Mouse (Mus musculus) activated CD4-positive, CD25-positive, alpha-beta regulatory T cell, adult 4 months (primary cell): ENCODE data around the gene Iqsec3. TPM values are rescaled to one million over a fixed set of nuclear protein-coding genes. Genes with fewer than 3 reads are reported as not detected.

ENCODE experiments used
- ATAC-seq: one replicate; pipeline ENCODE4 v1.8.0; 2017
- polyA plus RNA-seq, 2 experiments: library from polyadenylated mRNA; unstranded; fragments of 100-300 nt; shearing (Covaris generic); gene quantifications; one replicate each; pipeline ENCODE4 v1.2.1; 2017

The Iqsec3 gene
- not detected for polyA plus RNA-seq

DNA sequence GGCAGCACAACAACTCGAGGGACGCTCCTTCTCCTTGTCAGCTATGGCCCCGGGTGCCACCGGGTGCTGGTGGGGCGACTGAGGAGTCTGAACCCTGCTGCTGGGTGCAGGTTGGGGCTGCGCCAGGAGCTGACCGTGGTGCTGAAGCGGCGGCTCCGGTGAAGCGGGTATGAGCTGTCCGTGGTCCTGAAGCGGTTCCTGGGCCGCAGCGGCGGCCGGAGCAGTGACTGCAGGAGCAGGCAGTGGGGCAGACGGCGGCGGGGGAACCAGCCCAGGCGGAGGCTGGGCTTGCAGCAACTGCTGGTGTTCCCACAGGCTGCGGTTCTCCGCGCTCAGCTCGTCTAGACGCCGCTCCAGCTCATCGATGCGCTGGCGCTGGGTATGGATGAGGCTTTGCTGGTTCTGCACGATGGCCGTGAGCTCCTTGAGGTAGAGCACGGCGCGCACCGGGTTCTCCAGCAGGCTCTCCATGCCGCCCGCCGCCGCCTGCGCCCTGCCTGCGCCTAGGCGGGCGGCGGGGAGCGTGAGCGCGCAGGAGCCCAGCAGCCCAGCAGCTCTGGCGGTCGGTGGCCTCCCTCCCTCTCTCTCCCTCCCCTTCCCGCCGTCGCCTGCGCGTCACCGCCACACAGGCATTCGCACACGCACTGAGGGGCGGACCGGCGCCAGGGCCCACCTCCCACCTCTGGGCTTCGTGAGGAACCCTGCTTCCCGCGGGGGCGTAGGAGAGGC lies at the start of gene Iqsec3:
Iqsec3 (minus strand) TSS at position 586 of the 729 bp plus-strand sequence.
- ATAC-seq: no peak

DNA sequence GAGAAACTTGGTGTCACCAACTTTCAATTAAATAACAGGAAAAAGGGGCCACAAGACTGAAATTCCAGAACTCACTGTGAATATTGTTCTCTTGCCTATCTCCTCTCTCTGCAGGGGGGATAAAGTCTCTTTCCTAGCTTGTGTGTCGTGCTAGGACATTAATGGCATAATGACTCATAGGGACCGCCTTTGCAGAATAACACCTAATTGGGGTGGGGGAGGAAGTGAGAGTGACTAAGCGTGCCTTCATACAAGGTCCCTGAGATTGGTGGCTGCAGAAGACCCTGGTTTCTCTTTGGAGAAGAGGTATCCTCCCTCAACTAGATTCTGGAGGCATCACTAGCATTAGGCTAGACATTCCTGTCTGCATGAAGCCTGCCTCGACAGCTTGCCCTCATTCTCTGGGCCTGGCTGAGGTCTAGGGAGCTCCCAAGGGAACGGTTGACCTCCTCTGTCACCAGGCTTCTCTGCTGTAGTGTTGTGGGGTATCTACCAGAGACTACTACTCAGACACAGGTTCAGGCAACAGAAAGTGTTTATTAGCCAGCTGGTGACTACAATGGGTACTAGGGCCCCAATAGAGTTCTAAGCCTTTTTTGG lies 48.7 kb upstream of the Iqsec3 start:
- no peak for ATAC-seq

DNA sequence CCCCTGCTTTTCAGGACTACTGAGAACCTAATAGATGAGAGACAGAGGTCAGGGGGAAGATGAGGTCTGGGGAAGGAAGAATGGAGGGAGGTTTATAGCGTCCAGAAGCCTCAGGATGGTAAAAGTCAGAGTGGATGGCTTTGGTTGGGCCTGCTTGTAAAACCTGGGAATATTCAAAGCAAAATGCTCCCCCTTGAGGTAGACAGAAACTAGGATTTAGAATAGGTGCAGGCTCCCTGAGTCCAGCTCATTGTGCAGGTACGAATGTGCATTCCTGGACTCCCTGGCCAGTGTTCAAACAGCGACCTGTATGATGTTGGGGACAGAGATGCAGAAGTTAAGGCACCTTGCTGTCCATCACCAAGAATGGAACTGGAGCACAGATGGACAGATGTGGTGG lies 47.6 kb upstream of the Iqsec3 start:
- no peak for ATAC-seq

DNA sequence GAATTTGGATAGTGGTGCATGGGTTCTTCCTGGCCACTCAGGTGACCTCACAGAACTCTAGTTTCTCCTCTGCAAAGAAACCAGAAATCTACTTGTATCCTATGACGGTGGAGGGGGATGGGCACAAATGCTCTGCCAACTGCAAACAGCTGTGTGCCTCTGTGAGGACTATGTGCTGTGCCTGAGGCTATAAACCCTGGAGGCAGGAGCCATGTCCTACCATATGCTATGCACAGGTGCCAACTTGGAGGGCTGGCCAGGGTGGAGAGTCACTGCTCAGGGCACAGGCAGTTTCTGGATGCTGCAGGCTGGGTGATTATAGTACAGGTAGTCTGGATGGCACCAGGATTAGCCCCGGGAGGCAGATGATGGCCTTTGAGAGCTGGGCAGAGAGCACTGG lies 46.4 kb upstream of the Iqsec3 start:
- ATAC-seq: no peak

DNA sequence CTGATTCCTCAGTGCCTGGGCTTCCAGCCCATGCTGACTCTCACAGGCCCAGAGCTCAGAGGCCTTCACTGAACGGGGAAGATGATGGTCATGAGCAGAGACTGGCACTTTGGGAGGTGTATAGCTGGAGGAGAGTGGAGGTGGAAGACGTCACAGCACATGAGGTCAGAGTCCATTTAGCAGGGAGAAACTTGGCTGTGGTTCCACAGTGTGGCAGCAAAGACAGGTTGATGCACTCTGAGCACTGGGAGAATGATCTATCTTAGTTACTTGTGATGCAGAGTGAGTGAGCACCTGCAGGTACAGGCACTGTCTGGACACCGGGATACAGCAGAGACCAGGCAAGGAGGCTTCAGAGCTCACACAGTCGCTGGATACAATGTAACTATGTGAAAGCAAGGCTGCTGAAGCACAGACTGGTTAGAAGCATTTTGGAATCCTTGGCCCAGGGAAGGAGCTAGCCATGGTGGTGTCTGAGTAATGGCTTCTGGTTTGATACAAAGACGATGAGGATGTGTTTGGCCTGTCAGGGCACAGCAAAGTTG lies 45.9 kb upstream of the Iqsec3 start:
- no peak for ATAC-seq

DNA sequence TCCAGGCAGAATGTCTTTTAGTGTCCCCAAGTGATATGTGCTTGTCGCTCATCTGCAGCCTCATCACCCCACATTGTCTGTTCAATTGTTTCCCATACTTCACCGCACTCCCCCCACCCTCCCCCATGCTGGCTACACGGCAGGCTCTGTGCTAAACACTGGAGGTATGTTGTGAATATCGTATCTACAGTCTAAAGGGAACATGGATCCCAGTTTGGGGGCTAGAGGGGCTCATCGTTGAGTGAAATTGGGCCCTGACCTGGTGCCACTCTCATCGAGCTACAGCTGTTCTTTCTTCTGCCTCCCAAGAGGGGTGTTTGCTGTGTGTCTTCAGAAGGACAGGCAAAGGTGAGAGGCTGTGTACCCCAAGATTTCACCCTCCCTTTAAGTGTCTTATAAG lies 44.2 kb upstream of the Iqsec3 start:
- ATAC-seq: no peak

DNA sequence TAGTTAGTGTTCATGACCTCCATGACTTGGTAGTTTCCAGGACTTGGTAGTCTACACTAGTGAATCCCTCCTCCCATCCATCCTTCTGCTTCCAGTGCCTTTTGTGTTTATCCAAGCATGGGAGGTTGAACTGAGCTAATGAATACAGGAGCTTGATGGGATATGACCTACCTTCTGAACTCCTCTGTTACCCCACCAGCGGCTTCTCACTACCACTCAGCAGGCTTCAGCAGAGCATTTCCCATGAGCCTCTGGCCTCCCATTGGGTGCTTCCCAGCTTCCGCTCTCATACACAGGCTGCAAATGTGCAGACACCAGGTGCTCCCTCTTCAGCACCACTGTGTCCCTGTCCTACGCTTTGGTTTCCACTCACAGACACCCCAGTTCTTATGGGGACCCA lies 36.9 kb upstream of the Iqsec3 start:
- ATAC-seq: no peak

DNA sequence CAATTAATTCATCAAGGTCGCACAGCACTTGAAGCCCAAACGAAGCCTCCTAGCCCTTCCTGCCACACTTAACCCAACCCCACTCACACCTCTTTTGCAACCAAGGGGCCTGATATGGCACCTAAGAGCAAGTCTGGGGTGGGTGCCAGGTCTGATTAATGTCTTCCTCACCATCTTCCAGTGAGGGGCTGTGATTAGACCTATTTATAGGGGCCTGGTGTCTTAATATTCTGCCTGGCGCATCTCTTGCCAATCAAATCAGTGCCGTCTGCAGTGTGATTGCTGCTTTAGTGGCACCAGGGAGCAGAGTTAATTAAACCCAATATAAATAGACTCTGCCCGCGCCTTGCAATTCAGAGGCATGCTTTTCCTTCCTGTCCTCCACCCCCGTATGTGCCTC lies 36.4 kb upstream of the Iqsec3 start:
- ATAC-seq: no peak

DNA sequence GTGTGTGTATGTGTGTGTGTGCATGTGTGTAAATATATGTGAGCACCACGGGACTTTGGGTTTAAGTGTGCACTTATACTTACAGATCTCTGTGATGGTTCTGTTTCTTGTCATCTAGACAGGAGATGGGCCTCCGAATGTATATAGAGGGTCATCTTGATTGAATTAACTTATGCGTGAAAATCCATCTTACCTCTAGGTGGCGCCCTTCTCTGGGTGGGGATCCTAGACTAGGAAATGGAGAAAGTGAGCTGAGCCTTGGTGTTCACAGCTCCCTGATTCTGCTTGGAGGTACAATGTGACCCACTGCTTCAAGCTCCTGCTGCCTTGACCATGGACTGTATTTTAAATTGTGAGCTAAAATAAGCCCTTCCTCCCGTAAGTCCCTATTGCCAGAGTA lies 34.8 kb upstream of the Iqsec3 start:
- ATAC-seq: no peak

DNA sequence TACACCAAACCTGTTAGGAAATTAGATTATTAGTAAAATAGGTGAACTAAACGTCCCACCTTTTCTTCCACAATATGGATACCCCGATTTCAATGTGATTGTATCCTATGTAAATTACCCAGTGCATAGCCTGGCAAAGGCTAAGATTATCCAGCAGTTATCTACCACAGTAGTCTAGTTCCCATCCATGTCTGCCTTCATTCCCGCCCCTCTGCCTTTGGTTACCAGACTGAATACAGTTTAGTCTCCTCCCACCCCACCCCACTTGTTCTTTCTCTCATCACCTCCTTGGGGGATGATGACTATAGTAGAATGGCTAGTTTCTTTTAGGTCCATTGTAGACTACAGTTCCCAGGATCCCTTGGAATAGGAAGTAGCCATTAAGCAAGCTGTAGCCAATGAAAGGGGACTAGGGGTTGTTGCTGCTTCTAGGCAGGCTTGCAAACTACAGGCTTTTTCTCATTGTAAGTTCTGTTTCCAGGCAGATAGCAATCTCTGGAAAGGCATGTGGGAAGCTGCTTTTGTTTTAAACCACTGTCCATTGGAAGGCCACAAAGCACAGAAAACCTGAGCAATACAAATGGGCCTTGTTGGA lies 27.7 kb upstream of the Iqsec3 start:
- no peak for ATAC-seq

DNA sequence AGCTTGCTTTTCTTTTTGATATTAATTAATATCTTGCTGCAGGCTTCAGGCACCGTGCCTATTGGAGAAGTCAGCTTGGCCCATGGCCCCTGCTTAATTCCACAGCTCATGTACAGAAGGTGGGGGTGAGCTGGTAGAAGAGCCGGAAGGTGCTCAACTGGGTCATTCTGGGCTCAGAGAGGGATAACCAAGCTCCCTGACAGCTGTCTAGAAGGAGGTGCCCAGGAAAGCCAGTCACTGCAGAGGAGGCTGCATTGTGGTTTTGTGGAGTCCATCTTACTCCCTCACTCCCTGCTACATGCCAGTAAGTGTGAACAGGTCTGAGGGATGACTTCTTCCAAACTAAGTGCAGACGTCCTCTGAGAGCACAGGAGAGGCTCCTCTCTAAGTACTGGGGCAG lies 26.4 kb upstream of the Iqsec3 start:
- ATAC-seq: no peak

DNA sequence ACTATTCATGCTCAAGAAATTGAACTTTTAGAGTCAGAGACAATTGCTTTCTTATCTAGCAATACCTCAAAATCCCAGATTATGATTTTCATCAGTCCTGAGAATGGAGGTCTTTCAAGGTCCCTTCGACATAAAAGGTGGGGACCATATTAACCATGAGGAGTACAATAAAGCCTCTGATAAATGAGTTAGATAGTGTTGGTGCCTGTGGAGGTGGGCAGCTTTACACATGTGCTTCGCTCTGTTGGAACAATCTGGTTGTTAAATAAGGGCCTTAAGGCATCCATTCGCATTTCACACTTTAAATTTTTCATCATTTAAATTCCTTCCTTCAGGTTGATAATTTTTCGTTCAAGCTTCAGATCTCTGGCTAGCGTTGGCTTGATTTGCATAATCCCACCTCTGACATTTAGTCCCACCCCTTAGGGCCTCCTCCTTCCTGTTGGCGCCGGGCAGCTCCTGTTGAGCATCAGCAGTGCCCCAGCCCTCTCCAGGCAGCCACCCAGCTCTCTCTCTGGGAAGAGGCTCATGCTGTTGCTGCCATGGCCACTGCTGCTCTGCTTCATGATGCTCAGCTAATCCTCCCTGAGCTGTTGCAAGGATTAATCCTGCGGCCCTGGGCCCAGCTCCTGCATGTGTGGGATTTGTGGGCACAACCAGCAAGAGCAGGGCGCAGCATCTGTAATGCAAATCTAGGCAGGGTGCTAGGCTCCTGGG lies 25.5 kb upstream of the Iqsec3 start:
- no peak for ATAC-seq

DNA sequence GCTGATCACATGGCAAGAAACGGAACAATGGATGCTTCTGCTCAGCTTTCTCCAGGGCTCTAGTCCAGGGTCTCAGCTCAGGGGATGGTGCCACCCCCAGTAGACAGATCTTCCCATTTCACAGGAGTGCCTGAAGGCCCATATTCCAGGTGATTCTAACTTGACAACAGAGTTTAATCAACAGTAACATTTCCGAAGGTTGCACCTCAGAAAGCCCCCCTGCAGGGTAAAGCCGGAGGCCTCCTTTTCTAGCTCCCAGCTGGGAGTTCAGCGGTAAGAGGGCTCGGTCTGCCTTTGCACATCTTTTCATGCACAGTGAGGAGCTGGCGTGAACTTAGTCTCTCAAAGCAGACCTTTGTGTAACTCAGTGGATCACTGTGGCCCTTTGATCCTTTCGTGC lies 22.1 kb upstream of the Iqsec3 start:
- no peak for ATAC-seq

DNA sequence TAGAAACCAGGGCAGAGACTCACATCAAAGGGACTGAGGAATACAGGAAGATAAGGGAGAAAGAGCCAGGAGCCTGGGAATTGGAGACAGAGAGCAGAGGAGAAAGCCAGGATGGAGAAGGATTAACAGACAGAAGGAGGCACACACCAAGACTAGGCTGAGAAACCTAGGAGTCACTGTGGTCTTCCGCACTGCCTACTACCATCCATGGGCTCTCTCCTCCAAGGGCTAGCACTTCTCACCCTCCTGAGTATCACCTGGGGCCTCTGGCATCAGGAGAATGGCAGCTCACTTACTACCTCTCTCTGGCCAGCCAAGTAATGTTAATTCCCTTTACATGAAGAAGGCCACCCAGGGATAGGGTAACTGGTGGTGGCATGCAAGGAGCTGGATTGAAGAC lies 21.5 kb upstream of the Iqsec3 start:
- ATAC-seq: no peak

DNA sequence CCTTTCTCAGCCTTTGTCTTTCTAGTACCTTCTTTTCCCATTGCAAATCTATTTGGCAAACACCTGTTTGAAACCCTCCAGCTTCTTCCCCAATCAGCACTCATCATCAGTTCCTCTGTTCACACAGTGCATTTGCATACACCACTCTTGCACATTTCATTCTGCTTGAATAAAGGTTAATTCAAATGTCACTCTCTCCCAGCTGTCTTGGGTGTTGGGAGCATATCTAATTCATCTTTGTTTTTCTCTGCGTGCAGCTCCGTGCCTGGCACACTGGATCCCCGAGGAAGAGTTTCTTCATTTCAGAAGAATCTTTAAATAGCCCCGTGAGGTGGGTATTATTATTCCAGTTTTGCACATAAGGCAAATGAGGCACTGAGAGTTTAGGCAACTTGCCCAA lies 20.8 kb upstream of the Iqsec3 start:
- ATAC-seq: no peak

DNA sequence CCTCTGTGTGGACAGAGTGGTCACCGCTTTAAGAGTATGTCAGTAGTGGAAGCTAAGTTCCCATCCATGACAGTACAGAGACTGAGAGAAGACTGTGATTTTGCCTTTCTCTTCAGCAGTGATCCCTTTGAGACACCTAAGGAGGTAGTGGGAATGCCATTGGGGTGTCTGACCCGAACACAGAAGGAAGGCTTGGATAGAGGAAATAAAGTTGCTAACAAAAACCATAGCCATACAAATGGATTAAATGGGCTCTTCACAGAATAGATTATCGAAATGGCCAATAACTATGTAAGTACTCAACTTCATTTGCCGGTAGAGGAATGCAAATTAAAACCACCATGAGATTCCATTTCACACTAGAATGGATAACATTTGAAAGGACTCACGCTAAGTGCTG lies 17.9 kb upstream of the Iqsec3 start:
- ATAC-seq: no peak

DNA sequence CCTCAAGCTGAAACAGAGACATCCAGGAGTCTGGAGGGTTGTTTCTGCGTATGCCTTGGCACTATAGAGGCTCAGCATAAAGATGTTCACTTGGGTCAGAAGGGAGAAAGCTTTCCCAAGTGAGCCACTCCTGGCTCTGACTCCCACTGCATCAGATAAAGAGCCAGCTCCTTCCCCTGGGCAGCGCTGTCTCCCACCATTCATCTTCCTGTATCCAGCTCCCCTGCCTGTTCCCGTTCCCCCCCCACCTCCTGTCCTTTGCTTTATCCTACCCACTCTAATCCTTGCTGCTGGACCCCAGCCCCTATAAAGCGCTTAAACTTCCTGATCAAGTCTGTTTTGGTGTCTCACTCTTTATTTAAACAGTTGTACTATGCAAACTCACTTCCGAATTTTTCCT lies 1.2 kb downstream of the Iqsec3 start:
- no peak for ATAC-seq

DNA sequence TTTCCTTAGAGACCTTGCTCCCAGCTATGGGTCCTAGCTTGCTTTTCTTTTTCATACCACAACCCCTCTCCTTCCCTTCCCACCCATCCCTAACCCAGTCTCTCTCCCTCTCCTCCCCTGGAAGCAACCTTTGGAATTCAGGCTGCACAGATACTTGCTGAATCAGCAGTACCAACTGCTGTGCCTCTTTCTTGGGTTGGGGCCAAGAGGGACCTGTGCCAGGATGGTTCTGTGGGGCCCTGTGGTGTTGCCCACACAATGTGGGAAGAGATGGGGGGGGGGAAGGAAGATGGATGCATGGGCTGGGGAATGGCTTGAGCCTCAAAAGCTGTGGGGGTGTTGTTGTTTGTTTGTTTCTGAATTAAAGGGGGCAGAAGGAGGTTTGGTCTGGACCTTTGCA lies 5.2 kb downstream of the Iqsec3 start:
- ATAC-seq: no peak

DNA sequence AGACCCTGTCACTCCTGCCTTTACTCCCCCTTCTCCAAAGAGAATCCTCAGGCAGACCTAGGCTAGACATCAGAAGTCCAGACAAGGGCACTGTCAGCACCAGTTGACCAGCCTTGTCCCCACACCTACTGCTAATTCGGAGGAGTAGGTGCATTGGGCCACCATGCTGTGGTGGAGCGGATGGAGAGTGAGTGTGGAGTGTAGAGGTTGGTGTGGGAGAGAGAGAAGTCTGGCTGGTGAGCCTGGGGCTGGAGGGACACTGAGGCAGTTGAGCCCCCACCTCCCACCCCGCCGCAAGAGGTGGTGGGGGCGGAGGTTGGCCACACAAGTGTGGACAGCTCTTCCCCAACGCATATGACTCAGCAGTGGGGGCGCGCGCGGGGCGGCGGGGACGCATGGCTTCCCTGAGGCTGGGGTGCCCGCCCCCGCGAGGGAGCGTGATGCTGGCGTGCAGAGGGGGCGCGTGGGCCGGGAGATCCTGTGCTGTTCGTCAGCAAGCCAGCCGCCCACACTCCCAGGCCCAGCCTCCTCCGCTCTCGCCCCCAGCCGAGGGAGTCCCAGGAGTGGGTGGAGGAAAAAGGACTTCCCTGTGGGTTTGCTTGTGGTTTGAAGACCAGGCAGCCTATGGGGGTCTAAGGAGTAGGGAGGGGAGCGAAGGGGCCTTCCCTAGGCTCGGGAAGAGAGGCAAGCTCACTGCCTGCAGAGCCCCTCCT lies 10.7 kb downstream of the Iqsec3 start:
- ATAC-seq: no peak

DNA sequence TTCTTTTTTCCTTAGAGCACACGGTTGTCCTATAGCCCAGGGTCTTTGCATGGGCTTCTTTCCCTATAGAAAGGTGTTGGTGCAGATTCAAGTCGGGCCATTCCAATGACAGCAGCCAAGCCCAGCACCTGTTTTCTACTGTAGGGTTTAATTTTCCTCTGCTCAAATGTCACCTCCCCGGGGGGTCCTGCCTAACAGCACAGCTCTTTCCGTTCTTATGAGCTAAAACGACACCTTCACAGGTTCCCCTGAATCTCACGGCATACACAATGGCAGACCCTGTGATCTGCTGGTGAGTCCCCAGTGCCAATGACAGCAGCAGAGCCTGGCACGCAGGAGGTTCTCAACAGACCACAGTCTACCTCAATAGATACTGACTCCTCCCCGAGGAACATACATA lies 16.1 kb downstream of the Iqsec3 start:
- ATAC-seq: no peak

DNA sequence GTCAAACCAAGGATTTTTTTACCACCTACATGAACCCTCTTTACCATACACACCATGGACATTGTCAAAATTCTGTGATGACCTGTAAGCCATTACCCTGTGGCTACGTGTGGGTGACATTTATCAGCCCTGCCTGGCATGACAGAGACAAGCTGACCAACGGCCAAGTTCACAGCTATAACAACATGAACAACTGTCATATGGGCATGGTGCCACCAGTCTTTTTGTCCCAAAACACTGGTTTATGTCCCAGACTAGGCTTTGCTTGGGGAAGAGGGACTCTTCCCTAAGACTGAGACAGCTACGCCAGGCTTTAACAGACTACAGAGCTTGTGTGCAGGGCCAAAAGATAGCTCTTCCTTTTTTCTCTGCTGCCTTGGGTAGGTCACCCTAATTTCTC lies 16.8 kb downstream of the Iqsec3 start:
- no peak for ATAC-seq

DNA sequence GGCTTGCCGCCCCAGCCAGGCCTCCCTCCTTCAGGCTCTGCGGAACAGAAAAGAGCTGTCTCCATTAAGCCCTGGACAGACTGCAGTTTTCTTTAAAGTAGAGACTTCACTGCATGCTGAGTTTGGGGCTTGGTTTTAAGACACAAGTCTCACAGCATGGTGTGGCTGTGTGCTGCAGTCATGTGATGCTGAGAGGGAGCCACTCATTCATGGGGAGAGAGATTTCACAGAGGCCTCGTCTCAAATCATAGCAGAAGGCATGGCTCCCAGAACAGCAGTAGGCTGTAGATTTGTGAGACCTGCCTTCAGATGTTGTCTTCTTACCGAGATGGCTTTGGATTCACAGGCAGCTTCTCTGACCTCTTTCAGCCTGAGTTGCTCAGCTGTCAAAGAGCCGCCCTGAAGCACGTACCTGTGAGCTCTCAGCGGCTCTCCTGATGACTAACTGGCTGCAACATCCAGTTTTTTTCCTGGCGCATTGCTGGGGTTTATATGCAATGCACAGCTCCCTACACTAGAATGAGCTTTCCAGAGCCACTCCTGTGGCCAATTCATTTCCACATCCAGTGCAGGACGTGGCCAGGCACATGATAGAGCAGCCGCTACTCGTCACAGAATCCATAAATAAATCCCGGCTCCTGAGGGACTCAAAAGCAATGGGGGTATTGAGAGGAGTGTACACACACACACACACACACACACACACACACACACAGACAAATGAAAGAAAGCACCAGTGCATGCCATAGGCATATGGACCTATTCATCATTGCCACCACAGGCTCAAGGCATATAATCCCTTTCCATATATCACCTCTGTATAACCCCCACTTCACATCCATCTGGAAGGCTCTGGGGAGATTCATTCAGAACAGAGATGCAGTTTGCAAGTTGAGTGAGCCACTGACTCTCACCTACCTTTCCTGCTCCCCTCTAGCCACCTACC lies 18.7 kb downstream of the Iqsec3 start:
- ATAC-seq: no peak
